Mouse (Mus musculus) kidney, postnatal 0 days (tissue): ENCODE measurements around the gene Cep250. TPM values are rescaled to one million over a fixed set of nuclear protein-coding genes. Genes with fewer than 3 reads are reported as not detected.

ENCODE experiments used
- ATAC-seq: fragments of 200-750 bp; cut with Nextera tagmentation; replicated peaks from 2 replicates; pipeline ENCODE4 v1.8.0; 2017; ENCODE audit warnings: low read depth, moderate number of reproducible peaks, moderate TSS enrichment, moderate library complexity; ENCODE audit not compliant: low FRiP score
- DNase-seq: peaks from one replicate; pipeline ENCODE4 v3.0.0-alpha.2; 2016; ENCODE audit warnings: low spot score
- H3K27ac ChIP-seq: fragments of 300-500 bp; sonication (generic); 2 replicates; pipeline ENCODE4 v1.5.1; 2014; ENCODE audit warnings: mild to moderate bottlenecking
- H3K27me3 ChIP-seq: fragments of 300-500 bp; sonication (generic); 2 replicates; pipeline ENCODE4 v1.6.1; 2014; ENCODE audit warnings: low read length, mixed read lengths; ENCODE audit not compliant: insufficient read depth
- H3K36me3 ChIP-seq: fragments of 300-500 bp; sonication (generic); 2 replicates; pipeline ENCODE4 v1.6.1; 2014; ENCODE audit warnings: low read length, mixed read lengths; ENCODE audit not compliant: insufficient read depth
- H3K4me1 ChIP-seq: fragments of 300-500 bp; sonication (generic); replicated peaks from 2 replicates; pipeline ENCODE4 v1.6.1; 2014; ENCODE audit warnings: antibody characterized with exemption, low read length, mixed read lengths; ENCODE audit not compliant: insufficient read depth
- H3K4me2 ChIP-seq: fragments of 300-500 bp; sonication (generic); 2 replicates; pipeline ENCODE4 v1.6.1; 2014; ENCODE audit warnings: mild to moderate bottlenecking, low read length, moderate library complexity, mixed read lengths
- H3K4me3 ChIP-seq: fragments of 300-500 bp; sonication (generic); replicated peaks from 2 replicates; pipeline ENCODE4 v1.5.1; 2014; ENCODE audit warnings: low read depth, low read length
- H3K9ac ChIP-seq: fragments of 300-500 bp; sonication (generic); 2 replicates; pipeline ENCODE4 v1.6.1; 2014; ENCODE audit warnings: low read depth, low read length
- H3K9me3 ChIP-seq: fragments of 300-500 bp; sonication (generic); replicated peaks from 2 replicates; pipeline ENCODE4 v1.6.1; 2016; ENCODE audit warnings: low read length, inconsistent platforms, mixed read lengths
- CTCF ChIP-seq: IDR thresholded peaks from 2 replicates; pipeline ENCODE4 v1.5.1; 2016; ENCODE audit warnings: antibody characterized with exemption, low read depth, mild to moderate bottlenecking, moderate library complexity
- WGBS: fragments of 180-500 bp; shearing (Covaris S2); extraction: QIAGEN DNeasy Blood & Tissue Kit; methylation state at CpG from one replicate; pipeline ENCODE4 v1.1.7; 2014; 5-methylcytosine and 5-hydroxymethylcytosine counted together
- polyA plus RNA-seq: library from polyadenylated mRNA; unstranded; fragments of >200 nt; fragmentation: Nextera tagmentation; extraction: Ambion mirVana; gene quantifications from 2 replicates; pipeline ENCODE4 v1.2.1, GENCODE M21; 2015

Gene Cep250
- polyA plus RNA-seq, 1 experiment from 2014 or later = 10.1 TPM

DNA sequence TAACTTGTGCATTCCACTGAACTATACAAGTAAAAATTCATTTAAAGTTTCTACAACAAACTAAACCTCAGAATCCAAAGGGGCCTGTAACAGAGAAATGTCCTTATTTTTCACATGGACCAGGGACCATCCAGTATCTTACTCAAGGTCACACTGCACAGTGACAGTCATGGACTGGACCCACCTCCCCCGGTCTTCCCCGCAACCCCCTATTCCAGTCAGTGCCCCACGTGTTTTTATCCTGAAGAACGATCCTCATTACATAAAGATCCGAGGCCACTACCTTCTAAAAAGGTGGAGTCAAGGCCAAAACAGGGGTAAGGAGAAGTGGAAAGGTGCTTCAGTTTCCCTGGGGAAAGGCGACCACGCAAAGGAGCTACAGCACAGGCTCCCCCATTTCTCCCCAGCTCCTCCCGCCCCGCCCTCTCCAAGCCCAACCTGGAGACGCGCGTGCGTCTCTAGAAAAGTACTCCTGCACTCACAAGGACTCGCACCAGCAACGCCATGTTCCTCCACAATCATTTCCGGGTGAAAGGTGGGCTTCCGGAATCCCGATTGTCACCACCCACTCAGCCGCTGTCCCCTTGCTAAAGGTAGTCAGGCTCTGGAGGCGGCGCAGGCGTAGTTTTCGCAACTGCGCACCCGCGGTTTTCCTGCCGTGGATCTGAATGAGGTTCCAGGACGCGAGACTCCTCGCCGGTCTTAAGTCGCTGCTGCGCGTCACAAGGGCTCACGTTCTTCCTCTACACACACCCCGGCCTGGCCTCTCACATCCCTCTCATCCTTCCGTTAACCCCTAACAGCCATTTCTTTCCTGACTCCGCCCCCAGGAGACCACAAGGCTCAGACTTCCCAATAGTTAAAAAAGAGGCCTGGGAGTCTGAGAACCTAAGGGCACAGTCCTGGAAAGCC is 26.5 kb upstream of the Cep250 start, which contains the start of gene Uqcc1:
Uqcc1 (minus strand) TSS at position 780 of the 912 bp plus-strand sequence.
- Histone ChIP-seq H3K9ac (peak within 1 kb of the TSS; percentile 68), H3K4me3 (peak within 1 kb of the TSS; percentile 65), H3K4me2 (peak within 1 kb of the TSS; percentile 88), H3K27me3 (no peaks in the 10 kb centered on the region), H3K27ac (peak within 1 kb of the TSS; percentile 88), H3K4me1 (0 out of 2 replicates have a peak, but pooled peaks cover 3% of the 10 kb centered on the region), H3K9me3 (no peaks in the 10 kb centered on the region), H3K36me3 (0 out of 2 replicates have a peak, but pooled peaks cover under 1% of the 10 kb centered on the region)
- peak; percentile 96 for DNase-seq
- ATAC-seq = peak; percentile 90
- under 1% methylated on average over 38 of the region's 38 CpGs for WGBS
- no peak for TF ChIP-seq CTCF

DNA sequence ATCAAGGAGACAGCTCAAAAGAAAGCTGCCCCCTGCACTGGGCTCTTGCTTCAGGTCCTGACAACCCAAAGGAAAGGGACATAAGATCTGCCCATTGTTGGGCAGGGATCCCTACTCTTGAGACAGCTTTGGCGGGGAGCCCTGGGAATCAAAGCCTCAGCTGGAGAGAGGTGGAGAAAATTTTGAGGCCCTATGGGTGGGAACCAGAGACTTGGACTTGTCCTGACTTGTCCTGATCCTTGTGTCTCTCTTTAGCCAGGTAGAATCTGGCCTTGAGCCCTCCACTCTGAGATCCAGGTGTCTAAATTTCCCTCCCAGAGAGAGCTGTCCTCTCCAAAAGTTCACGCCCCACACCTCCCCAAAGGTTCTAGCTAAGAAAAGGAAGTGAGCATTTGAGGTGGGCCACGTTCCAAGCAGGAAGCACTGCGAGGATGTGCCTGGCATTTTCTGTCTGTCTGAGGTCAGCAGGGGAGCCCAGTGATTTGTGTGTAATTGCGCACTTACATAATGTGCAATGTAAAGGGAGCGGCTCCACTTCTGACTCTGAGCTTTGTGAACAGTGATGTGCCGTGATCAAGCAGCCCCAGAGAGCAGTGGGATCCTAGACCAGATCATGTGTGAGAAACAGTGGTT is 16.2 kb upstream of the Cep250 start:
- no peak overlapping the region for H3K27ac ChIP-seq
- ATAC-seq = no peak
- no peak for DNase-seq

DNA sequence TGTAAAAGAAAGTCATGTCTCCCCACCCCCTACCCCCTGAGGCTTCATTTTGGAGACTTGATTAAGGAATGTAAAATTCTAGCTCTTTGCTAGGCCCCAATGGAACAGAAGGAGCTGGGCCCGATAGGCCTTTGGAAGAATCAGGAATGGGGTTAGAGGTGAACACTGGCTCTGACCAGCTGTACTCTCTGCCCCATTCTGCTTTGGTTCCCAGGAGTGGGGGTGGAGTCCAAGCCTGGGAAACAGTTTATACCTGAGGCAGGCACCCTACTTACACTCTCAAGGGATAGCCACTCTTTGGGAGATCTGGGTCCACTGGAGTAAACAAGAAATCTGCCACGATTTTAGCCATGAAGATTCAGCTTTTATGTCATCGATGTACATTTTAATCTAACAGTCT is 15.6 kb upstream of the Cep250 start, which contains the start of gene Gm15557:
Gm15557 (plus strand) TSS at position 48 of the 400 bp plus-strand sequence.
- H3K4me3 ChIP-seq = no peak within 1 kb of the TSS
- no peaks in the 10 kb centered on the region for H3K36me3 ChIP-seq
- H3K9me3 ChIP-seq = no peaks in the 10 kb centered on the region
- ATAC-seq (no peak), DNase-seq (no peak)
- H3K27me3 ChIP-seq = no peaks in the 10 kb centered on the region
- 87% methylated on average over 3 of the region's 3 CpGs for WGBS
- H3K4me2 ChIP-seq = no peak within 1 kb of the TSS
- H3K27ac ChIP-seq = no peak within 1 kb of the TSS
- no peak within 1 kb of the TSS for H3K9ac ChIP-seq
- H3K4me1 ChIP-seq = 0 out of 2 replicates have a peak, but pooled peaks cover 4% of the 10 kb centered on the region
- TF ChIP-seq CTCF = no peak

More for the DNA sequence above, 16.2 kb upstream of the Cep250 start:
- Histone ChIP-seq H3K27me3 (no peaks in the 10 kb centered on the region), H3K9ac (no peak overlapping the region), H3K36me3 (no peaks in the 10 kb centered on the region), H3K4me3 (no peak overlapping the region), H3K4me2 (no peak overlapping the region), H3K4me1 (0 out of 2 replicates have a peak, but pooled peaks cover 4% of the 10 kb centered on the region), H3K9me3 (no peaks in the 10 kb centered on the region)
- no peak for TF ChIP-seq CTCF
- 67% methylated on average over 7 of the region's 7 CpGs for WGBS

DNA sequence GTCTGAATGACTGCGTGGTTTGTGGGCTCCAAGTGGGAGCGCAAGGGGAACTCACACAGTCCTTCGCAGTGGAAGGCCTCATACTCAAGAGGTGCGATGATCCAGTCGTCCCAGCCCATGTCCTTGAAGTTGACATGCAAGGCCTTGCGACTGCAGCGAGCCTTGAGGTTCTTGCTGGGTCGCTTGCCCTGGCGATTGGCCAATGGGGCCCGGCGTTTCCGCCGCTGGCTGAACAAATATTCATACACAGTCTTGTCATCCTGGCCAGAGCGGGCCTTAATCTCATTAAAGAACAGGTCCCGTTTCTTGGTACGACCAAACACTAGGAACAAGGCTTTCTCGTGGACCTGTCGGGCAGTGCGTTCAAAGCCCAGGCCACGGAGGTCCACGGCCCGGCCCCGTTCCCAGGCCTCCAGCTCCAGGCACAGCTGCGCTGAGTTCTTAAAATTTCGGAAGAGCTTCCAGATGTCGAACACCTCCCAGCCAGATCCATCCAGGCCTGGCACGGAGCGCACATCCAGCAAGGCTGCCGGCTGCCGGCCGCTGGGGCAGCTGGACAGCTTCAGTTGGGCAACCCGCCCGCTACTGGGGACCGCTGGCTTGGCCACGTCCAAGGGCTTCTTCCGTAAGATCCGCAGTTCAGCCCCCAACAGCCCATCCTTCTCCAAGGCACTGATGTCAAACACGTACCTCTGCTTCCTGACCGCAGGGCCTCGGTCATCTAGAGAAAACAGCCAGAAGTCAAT is 14.4 kb upstream of the Cep250 start:
- Histone ChIP-seq H3K27ac (no peak overlapping the region), H3K9me3 (no peaks in the 10 kb centered on the region), H3K9ac (no peak overlapping the region), H3K36me3 (no peaks in the 10 kb centered on the region), H3K4me1 (0 out of 2 replicates have a peak, but pooled peaks cover 4% of the 10 kb centered on the region), H3K27me3 (no peaks in the 10 kb centered on the region), H3K4me2 (no peak overlapping the region), H3K4me3 (no peak overlapping the region)
- 80% methylated on average over 40 of the region's 40 CpGs for WGBS
- no peak for DNase-seq
- ATAC-seq = no peak
- no peak for TF ChIP-seq CTCF

DNA sequence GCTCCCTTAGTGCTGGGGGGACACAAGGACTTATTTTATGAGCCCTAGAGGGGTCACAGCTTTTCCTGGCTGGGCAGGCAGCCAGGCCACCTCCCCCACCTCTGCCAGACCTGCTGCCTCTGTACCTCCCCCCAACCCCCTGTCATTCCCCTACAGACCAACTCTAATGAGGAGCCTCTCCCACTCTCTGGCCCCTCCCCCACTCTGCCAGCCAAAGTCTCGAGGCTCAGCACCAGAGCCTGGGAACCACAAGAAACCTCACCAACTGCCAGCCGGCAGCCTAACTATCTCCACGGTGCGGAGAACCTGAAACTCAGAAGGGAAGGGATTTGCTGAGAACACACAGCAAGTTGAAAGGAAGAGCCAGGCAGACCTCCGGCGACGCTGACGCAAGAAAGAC is 12.8 kb upstream of the Cep250 start:
- TF ChIP-seq CTCF = no peak
- no peaks in the 10 kb centered on the region for H3K27me3 ChIP-seq
- H3K27ac ChIP-seq = no peak overlapping the region
- H3K4me2 ChIP-seq = peak overlapping the region; percentile 38
- 0 out of 2 replicates have a peak overlapping the region, but pooled peaks have one; percentile 5 for H3K9ac ChIP-seq
- H3K36me3 ChIP-seq = no peaks in the 10 kb centered on the region
- 6% methylated on average over 8 of the region's 8 CpGs for whole genome bisulfite sequencing
- 0 out of 2 replicates have a peak, but pooled peaks cover 4% of the 10 kb centered on the region for H3K4me1 ChIP-seq
- H3K4me3 ChIP-seq = no peak overlapping the region
- ATAC-seq (no peak), DNase-seq (peak; percentile 51)
- H3K9me3 ChIP-seq = no peaks in the 10 kb centered on the region
